Mouse (Mus musculus) embryo, embryonic 11.5 days (tissue): ENCODE results near the gene Cish.

ENCODE experiments used
- DNase-seq: peaks from one replicate; pipeline ENCODE4 v3.0.0-alpha.2; 2012; ENCODE audit warnings: low read depth, low spot score

The Cish gene

GRCm38 (mm10) chr9:107296016-107296040, at the start of gene Cish:
Cish (plus strand) TSS chr9:107296026.
- no peak for DNase-seq

DNA sequence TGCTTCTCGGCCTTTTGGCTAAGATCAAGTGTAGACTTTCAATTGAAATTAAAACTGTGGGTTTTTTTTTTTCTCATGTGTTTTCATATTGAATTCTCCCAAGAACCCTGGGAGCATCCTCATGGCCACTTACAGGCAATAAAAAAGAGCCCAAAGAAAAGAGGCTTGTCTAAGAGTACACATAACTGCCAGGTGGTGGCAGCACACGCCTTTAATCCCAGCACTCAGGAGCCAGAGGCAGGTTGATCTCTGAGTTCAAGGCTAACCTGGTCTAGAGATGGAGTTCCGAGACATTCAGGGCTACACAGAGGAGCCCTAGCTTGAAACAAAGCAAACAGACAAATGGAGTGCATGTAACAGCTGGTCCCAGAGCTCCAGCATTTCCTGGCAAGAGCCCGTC, 49.7 kb upstream of the Cish start:
- DNase-seq: no peak

DNA sequence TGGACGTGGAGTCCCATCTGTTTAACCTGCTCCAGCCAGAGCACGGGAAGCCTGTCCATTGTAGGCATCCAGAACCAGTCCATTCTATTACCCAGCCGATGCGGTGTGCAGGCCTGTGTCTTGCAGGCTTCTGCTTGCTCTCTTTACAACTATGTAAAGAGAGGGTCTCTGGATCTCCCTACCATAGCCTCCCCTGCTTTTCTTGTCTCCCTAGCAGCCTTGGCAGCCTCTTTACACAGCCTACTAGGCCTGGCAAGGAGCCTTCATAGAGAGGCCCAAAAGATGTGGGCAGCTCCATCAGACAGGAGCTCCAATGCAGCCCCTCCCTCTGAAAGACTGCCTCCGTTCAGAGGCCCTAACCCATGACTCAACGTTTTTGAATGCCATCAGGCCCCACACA, 46.7 kb upstream of the Cish start:
- no peak for DNase-seq

GRCm38 (mm10) chr9:107250416-107251337, 45.1 kb upstream of the Cish start:
- no peak for DNase-seq

DNA sequence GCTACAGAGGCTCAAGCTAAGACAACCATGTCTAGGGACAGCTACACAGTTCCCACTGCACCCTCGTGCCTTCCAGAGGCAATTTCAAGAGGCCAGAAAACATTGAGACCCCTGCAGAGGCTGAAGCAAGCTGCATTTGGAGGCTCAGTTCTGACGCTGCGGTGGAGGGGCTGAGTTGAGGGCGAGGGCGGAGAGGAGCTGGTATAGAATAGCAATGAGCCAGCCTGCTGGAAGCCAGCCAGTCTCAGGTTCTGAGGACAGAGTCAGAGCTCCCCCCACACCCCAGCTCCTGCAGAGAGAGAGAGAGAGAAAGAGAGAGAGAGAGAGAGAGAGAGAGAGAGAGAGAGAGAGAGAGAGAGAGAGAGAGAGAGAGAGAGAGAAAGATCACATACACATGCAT, 43.7 kb upstream of the Cish start:
- no peak for DNase-seq

DNA sequence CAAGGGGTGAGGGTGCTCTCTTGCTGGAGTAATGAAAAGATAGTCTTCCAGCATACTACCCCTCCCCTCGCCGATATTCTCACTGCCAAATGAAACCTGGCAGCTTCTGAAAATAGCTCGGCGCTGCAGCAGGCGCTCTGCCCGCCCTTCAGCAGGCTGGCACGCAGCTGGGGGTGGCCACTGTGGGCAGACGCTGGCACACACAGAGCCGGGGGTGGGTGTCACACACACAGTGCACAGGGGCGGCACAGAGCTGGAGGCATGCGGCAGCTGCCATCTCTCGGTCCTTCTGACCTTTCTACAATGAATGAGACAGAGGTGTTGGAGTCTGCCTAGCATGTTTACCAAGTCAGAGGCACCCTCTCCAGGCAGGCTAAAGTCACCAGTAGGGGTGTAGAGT, 41.4 kb upstream of the Cish start:
- no peak for DNase-seq

- no peak for DNase-seq
Measured at GRCm38 (mm10) chr9:107254925-107255324, 40.9 kb upstream of the Cish start.

GRCm38 (mm10) chr9:107255596-107255995, 40.2 kb upstream of the Cish start:
- no peak for DNase-seq

DNA sequence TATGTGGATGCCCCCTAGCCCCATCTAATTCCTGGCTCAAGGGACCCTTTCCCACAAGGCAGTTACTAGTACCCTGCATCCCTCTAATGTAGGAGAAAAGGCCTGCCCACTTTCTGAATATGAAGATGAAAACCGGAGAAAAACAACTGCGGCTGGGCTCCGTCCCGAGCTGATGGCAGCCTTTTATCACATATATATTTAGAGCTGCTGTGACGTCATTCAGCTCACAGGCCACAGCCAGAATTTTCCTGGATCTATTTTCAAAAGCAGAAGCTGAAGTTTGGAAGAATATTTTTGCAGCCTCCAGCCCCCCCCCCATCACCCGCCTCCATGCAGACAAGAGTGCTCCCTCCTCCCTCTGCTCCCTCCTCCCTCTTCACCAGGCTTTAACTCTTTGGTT, 36.3 kb upstream of the Cish start:
- DNase-seq: no peak

- DNase-seq: no peak
Measured at GRCm38 (mm10) chr9:107260429-107260828, 35.4 kb upstream of the Cish start.

GRCm38 (mm10) chr9:107260836-107261235, 35.0 kb upstream of the Cish start:
- no peak for DNase-seq

GRCm38 (mm10) chr9:107261792-107262191, 34.0 kb upstream of the Cish start:
- DNase-seq: no peak

- DNase-seq: no peak
Measured at GRCm38 (mm10) chr9:107262375-107262774, 33.5 kb upstream of the Cish start.

DNA sequence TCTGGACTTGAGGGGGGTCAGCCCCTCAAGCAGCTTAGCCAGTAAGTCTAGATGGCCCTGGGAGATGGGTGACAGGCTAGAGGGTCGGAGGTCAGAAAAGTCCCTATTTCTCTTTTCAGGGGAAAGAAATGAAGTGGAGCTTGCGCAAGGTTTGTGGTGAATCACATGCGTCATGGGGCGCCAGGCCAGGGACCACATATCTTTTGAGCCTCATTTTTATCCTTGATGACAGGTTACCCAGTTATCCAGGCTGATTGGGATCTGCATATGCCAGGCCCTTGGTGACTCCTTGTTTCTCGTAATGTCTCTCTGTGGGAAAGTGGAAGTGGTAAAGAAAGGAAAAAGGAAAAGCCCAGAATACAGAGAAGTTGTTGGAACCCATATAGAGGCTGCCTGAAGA, 31.9 kb upstream of the Cish start:
- DNase-seq: no peak

GRCm38 (mm10) chr9:107264731-107265130, 31.1 kb upstream of the Cish start:
- no peak for DNase-seq

- no peak for DNase-seq
Measured at GRCm38 (mm10) chr9:107267028-107267427, 28.8 kb upstream of the Cish start.

DNA sequence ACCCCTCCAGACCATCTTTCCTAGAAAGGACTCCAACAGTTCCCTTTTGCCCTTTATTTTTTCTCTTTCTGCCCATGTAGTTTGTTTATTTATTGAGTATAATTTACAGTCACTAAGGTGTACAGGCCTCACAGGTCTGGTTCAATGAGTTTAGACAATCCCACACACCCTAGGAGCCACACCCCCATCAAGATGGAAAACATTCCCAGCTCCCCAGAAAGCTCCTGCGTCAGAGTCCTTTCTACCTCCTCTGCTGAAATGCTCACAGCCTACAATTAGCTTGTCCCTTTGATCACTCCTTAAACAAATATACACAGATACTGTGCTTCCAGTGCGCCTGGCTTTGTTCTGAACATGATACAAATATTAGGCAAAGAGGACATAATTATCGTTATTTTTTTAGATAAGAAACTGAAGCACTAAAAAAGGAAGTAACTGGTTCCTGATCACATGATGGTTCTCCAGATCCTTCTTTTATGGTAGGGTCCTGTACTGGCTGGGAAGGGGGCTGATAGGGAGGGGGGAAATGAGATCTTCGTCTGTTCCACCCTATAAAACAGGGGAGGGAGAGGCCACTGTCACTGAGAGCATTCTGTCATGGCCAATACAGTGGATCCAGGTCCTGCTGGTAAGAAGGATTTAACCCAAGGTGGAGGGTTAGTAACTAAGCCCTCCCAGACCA, 28.0 kb upstream of the Cish start:
- DNase-seq: no peak

- DNase-seq: no peak
Measured at GRCm38 (mm10) chr9:107269772-107270171, 26.1 kb upstream of the Cish start.

GRCm38 (mm10) chr9:107271177-107271938, 24.5 kb upstream of the Cish start:
- no peak for DNase-seq

DNA sequence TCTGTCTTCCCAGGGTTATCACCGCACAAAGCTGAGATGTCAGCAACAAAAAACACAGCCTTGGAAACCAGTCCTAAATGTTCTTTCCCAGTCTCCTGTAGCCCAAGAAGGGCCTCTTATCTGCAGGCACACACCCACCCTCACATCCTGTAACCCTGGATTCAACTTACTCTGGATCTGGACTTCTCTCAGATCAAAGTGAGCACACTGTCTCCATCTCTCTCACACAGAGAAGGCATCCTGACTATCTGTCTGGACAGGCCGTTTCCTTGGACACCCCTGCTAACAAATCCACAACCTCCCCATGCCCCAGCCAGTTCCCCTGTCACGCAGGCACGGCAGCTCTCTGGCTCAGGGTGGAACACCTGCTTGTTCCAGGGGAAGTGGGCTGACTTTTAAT, 23.5 kb upstream of the Cish start:
- no peak for DNase-seq

DNA sequence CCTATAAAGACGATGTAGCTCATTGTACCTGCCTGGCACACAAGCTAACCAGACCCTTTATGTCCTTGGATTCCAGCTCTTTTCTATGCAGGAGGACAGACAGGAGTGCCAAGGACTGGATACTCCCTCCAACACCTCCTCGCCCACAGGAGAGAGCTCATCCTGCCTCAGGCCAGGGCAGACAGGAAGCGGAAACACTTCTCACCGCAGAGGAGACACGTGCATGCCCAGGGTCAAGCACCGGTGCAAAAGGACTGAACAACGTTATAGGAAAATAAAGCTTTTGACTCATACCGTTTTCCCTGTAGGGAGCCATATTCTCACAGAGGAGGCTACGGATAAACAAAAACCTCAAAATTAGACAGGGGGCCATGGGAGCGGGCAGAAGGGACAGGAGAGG, 22.6 kb upstream of the Cish start:
- DNase-seq: no peak

GRCm38 (mm10) chr9:107274751-107275150, 21.1 kb upstream of the Cish start:
- DNase-seq: no peak

GRCm38 (mm10) chr9:107275710-107276109, 20.1 kb upstream of the Cish start:
- DNase-seq: no peak
